Mouse (Mus musculus) lung, postnatal 0 days (tissue): Measurements from ENCODE around the gene Magi1.

Experiments
- CTCF ChIP-seq: IDR thresholded peaks from 2 replicates; pipeline ENCODE4 v1.5.1; 2016; ENCODE audit warnings: antibody characterized with exemption, mild to moderate bottlenecking
- EP300 ChIP-seq: IDR thresholded peaks from 2 replicates; pipeline ENCODE4 v1.6.1; 2016; ENCODE audit warnings: antibody characterized with exemption, mild to moderate bottlenecking, control low read depth

GRCm38 (mm10) chr6:93666731-93667130 is 617.0 kb downstream of the Magi1 start:
- TF ChIP-seq CTCF: no peak
- no peak for TF ChIP-seq EP300
